Mouse (Mus musculus) megakaryocyte, adult 5-6 weeks (primary cell): ENCODE data around the gene Speer4d. TPM values are rescaled to one million over a fixed set of nuclear protein-coding genes. Genes with fewer than 3 reads are reported as not detected.
"Not testable (repeated sequence)": the region's sequence is repeated elsewhere in the genome, so short reads cannot be mapped to it uniquely, and the experiment has no call there.

Experiments
- ATAC-seq: 2 replicates; pipeline ENCODE4 v1.8.0; 2016; ENCODE audit warnings: mild to moderate bottlenecking, inconsistent platforms; ENCODE audit not compliant: poor library complexity, severe bottlenecking
- total RNA-seq, 2 experiments: library from RNA; stranded (forward) in 1 of 2; stranded (reverse) in 1 of 2; fragments of 153-499, 151-499 nt in 1 of 2; fragments of 221-1000, 200-1000 nt in 1 of 2; gene quantifications; 2 replicates each; pipeline versions ENCODE4 v1.2.3 to v1.2.4; 2015 to 2017

Speer4d gene
- total RNA-seq (2015) (not detected in 2 replicates), total RNA-seq (2017) (not detected in 2 replicates)

- ATAC-seq, result not testable (repeated sequence)
These were observed at the start of gene Speer4d for GRCm38 (mm10) chr5:15618764-15619163. TSS of gene Speer4d (plus strand) at chr5:15619064.

- ATAC-seq, result not testable (repeated sequence)
These were observed 45.1 kb upstream of the Speer4d start for GRCm38 (mm10) chr5:15573735-15574134.

- not testable (repeated sequence) for ATAC-seq
These were observed 41.8 kb upstream of the Speer4d start, which contains the start of gene Gm21083 for GRCm38 (mm10) chr5:15577033-15577432. TSS of gene Gm21083 (plus strand) at chr5:15577333.

GRCm38 (mm10) chr5:15586351-15586750, 32.5 kb upstream of the Speer4d start:
- ATAC-seq, result not testable (repeated sequence)

GRCm38 (mm10) chr5:15588291-15588690, 30.6 kb upstream of the Speer4d start:
- not testable (repeated sequence) for ATAC-seq

- not testable (repeated sequence) for ATAC-seq
These were observed 28.2 kb upstream of the Speer4d start for GRCm38 (mm10) chr5:15590635-15591034.

- not testable (repeated sequence) for ATAC-seq
These were observed 27.3 kb upstream of the Speer4d start for GRCm38 (mm10) chr5:15591577-15591976.

- ATAC-seq, result not testable (repeated sequence)
These were observed 20.0 kb upstream of the Speer4d start for GRCm38 (mm10) chr5:15598831-15599230.

GRCm38 (mm10) chr5:15600342-15600741, 18.5 kb upstream of the Speer4d start:
- ATAC-seq, result not testable (repeated sequence)

GRCm38 (mm10) chr5:15601481-15601880, 17.4 kb upstream of the Speer4d start:
- not testable (repeated sequence) for ATAC-seq

GRCm38 (mm10) chr5:15601960-15602359, 16.9 kb upstream of the Speer4d start:
- ATAC-seq, result not testable (repeated sequence)

- not testable (repeated sequence) for ATAC-seq
These were observed 16.4 kb upstream of the Speer4d start for GRCm38 (mm10) chr5:15602424-15602947.

- ATAC-seq, result not testable (repeated sequence)
These were observed 15.9 kb upstream of the Speer4d start for GRCm38 (mm10) chr5:15603008-15603407.

- ATAC-seq, result not testable (repeated sequence)
These were observed 15.3 kb upstream of the Speer4d start for GRCm38 (mm10) chr5:15603585-15603984.

GRCm38 (mm10) chr5:15606677-15607076, 12.2 kb upstream of the Speer4d start:
- ATAC-seq, result not testable (repeated sequence)

GRCm38 (mm10) chr5:15610695-15611094, 8.2 kb upstream of the Speer4d start:
- not testable (repeated sequence) for ATAC-seq

- ATAC-seq, result not testable (repeated sequence)
These were observed 2.7 kb upstream of the Speer4d start for GRCm38 (mm10) chr5:15616195-15616594.

GRCm38 (mm10) chr5:15628136-15628535, 9.3 kb downstream of the Speer4d start:
- not testable (repeated sequence) for ATAC-seq

GRCm38 (mm10) chr5:15630068-15630467, 11.2 kb downstream of the Speer4d start:
- ATAC-seq, result not testable (repeated sequence)

GRCm38 (mm10) chr5:15637637-15638036, 18.8 kb downstream of the Speer4d start:
- not testable (repeated sequence) for ATAC-seq

GRCm38 (mm10) chr5:15645707-15646106, 26.8 kb downstream of the Speer4d start:
- not testable (repeated sequence) for ATAC-seq

GRCm38 (mm10) chr5:15652334-15652733, 33.5 kb downstream of the Speer4d start:
- ATAC-seq, result not testable (repeated sequence)

GRCm38 (mm10) chr5:15656959-15657358, 38.1 kb downstream of the Speer4d start, which contains the start of gene 4930572O03Rik:
TSS of gene 4930572O03Rik (minus strand) at chr5:15657059.
- ATAC-seq, result not testable (repeated sequence)
